Mouse (Mus musculus): ENCODE results near the gene Pde6g. TPM values are rescaled to one million over a fixed set of nuclear protein-coding genes. Genes with fewer than 3 reads are reported as not detected.

The Pde6g gene
- 0.23 TPM in 1 of 2 replicates, not detected in the other for polyA plus RNA-seq (2014; fragmentation: Nextera tagmentation; extraction: Ambion mirVana)

DNA sequence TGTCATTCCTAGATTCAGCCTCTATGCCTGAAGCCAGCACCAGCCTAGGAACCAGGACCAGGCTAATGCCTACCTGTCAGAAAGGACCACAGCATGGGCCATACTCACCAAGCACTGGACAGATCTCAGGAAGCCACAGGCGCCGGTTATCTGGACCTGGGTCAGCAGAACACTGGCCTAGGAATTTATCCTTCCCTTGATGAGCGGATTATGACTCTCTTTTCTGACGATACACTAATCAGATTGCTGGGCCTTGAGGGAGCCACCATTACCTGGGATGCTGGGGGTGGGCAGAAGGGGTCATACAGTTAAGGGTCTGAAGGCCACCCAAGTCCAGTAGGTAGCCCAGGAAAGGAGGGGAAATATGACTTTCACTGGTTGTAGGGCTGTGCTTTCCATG is at the start of gene Pde6g:
Gene Pde6g (minus strand): TSS at position 195 of the 400 bp plus-strand sequence.
- Histone ChIP-seq H3K36me3 (ENCODE audit: control insufficient read depth, insufficient read depth, low read length) (peaks cover 6% of the 10 kb centered on the region; the same call in 1 of the 2 replicates), H3K27ac (replicated peaks in 1 of 2; ENCODE audit: control insufficient read depth in 1 of 2, insufficient read depth in 1 of 2, low read depth in 2 of 2, low read length in 2 of 2) (no peak within 1 kb of the TSS), H3K9ac (ENCODE audit: low read length) (no peak within 1 kb of the TSS), H3K4me3 (ENCODE audit: control insufficient read depth in 1 of 2, insufficient read depth in 1 of 2, low read depth in 1 of 2, low read length in 2 of 2) (no peak within 1 kb of the TSS), H3K9me3 (ENCODE audit: control insufficient read depth, low read length) (no peaks in the 10 kb centered on the region), H3K4me1 (ENCODE audit: control insufficient read depth in 2 of 2, insufficient read depth in 2 of 2, low read length in 2 of 2) (peaks cover 4% of the 10 kb centered on the region in 2 experiments; a peak in 3 of 4 replicates), H3K27me3 (ENCODE audit: control insufficient read depth, insufficient read depth, low read length) (no peaks in the 10 kb centered on the region), H3K4me2 (ENCODE audit: low read length) (no peak within 1 kb of the TSS)
- ATAC-seq (ENCODE audit: insufficient number of reproducible peaks, insufficient read depth, low FRiP score, low read depth): no peak
- WGBS: 78% methylated on average over 4 of the region's 4 CpGs

DNA sequence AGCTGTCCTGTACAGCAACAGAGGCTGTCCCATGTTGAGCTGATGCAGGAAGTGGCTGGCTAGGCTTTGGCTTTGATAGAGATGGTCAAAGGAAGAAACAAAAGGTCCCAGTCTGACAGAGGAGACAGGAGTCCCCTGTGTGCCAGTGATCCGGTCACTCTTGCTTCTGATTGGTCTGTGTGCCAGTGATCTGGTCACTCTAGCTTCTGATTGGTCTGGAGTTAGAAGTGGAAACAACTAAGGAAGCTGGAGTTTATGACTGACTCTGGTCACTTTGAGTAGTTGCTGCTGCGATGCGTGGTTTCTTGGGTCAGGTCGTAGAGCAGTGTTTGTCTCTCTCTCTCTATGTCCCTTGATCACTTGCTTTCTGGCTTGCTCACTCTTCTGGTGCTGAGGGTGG is 48.4 kb upstream of the Pde6g start:
- no peak overlapping the region for H3K9ac ChIP-seq (ENCODE audit: low read length)
- WGBS: 81% methylated on average over 4 of the region's 4 CpGs

DNA sequence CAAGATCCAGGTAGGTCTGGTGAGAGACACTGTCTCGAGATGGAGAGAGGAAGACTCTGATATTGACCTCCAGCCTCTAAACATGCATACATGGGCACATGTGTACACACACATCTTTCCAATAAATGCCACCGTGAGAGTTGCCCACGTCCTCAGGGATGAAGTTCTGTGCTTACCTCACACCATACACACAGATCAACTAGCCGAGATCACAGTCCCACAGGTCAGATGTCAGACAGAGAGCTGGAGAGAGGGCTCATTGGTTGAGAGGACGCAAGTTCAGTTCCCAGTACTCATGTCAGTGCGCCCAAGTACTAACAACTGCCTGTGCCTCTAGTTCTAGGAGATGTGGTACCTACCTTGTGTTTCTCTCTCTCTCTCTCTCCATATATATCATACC is 47.7 kb upstream of the Pde6g start:
- no peak for ATAC-seq (ENCODE audit: insufficient number of reproducible peaks, insufficient read depth, low FRiP score, low read depth)

More for the DNA sequence above, 48.4 kb upstream of the Pde6g start:
- H3K9me3 ChIP-seq (ENCODE audit: control insufficient read depth, low read length): no peaks in the 10 kb centered on the region
- H3K4me3 ChIP-seq (ENCODE audit: control insufficient read depth in 1 of 2, insufficient read depth in 1 of 2, low read depth in 1 of 2, low read length in 2 of 2): no peak overlapping the region
- H3K4me2 ChIP-seq (ENCODE audit: low read length): no peak overlapping the region
- peaks cover 23% of the 10 kb centered on the region for H3K36me3 ChIP-seq (ENCODE audit: control insufficient read depth, insufficient read depth, low read length)
- ATAC-seq (ENCODE audit: insufficient number of reproducible peaks, insufficient read depth, low FRiP score, low read depth): no peak
- H3K4me1 ChIP-seq (ENCODE audit: control insufficient read depth in 2 of 2, insufficient read depth in 2 of 2, low read length in 2 of 2): peaks cover 0 to 7% of the 10 kb centered on the region in 2 experiments; a peak in 2 of 4 replicates
- no peaks in the 10 kb centered on the region for H3K27me3 ChIP-seq (ENCODE audit: control insufficient read depth, insufficient read depth, low read length)
- no peak overlapping the region for H3K27ac ChIP-seq (replicated peaks in 1 of 2; ENCODE audit: control insufficient read depth in 1 of 2, insufficient read depth in 1 of 2, low read depth in 2 of 2, low read length in 2 of 2)

DNA sequence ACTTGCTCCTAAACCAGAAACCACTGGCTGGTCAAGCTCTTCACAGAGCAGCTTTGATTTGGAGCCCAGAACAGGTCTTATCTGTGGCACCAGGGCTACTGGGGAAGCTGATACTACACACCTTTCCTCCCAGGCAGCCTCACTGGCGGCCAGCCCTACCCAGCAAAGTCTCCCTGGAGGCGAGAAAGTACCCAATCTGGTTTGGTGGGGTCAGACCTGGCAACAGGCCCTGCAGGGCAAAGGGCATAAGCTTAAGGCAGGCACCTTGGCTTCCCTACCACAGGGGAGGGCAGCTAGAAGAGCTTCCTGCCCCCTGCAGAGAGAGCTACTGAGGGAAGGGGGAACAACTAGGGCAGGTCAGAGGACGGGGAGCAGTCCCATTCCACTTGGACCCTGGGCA is 47.1 kb upstream of the Pde6g start:
- WGBS: 11% methylated on average over 3 of the region's 3 CpGs
- ATAC-seq (ENCODE audit: insufficient number of reproducible peaks, insufficient read depth, low FRiP score, low read depth): no peak
- Histone ChIP-seq H3K36me3 (ENCODE audit: control insufficient read depth, insufficient read depth, low read length) (peaks cover 37% of the 10 kb centered on the region), H3K27me3 (ENCODE audit: control insufficient read depth, insufficient read depth, low read length) (no peaks in the 10 kb centered on the region), H3K9me3 (ENCODE audit: control insufficient read depth, low read length) (no peaks in the 10 kb centered on the region), H3K9ac (ENCODE audit: low read length) (no peak overlapping the region), H3K27ac (replicated peaks in 1 of 2; ENCODE audit: control insufficient read depth in 1 of 2, insufficient read depth in 1 of 2, low read depth in 2 of 2, low read length in 2 of 2) (no peak overlapping the region), H3K4me2 (ENCODE audit: low read length) (no peak overlapping the region), H3K4me3 (ENCODE audit: control insufficient read depth in 1 of 2, insufficient read depth in 1 of 2, low read depth in 1 of 2, low read length in 2 of 2) (no peak overlapping the region), H3K4me1 (ENCODE audit: control insufficient read depth in 2 of 2, insufficient read depth in 2 of 2, low read length in 2 of 2) (peaks cover 0 to 7% of the 10 kb centered on the region in 2 experiments; a peak in 2 of 4 replicates)

More for the DNA sequence above, 47.7 kb upstream of the Pde6g start:
- Histone ChIP-seq H3K9ac (ENCODE audit: low read length) (no peak overlapping the region), H3K36me3 (ENCODE audit: control insufficient read depth, insufficient read depth, low read length) (peaks cover 30% of the 10 kb centered on the region), H3K4me1 (ENCODE audit: control insufficient read depth in 2 of 2, insufficient read depth in 2 of 2, low read length in 2 of 2) (peaks cover 0 to 7% of the 10 kb centered on the region in 2 experiments; a peak in 2 of 4 replicates), H3K9me3 (ENCODE audit: control insufficient read depth, low read length) (no peaks in the 10 kb centered on the region), H3K4me3 (ENCODE audit: control insufficient read depth in 1 of 2, insufficient read depth in 1 of 2, low read depth in 1 of 2, low read length in 2 of 2) (no peak overlapping the region), H3K27me3 (ENCODE audit: control insufficient read depth, insufficient read depth, low read length) (no peaks in the 10 kb centered on the region), H3K4me2 (ENCODE audit: low read length) (no peak overlapping the region), H3K27ac (replicated peaks in 1 of 2; ENCODE audit: control insufficient read depth in 1 of 2, insufficient read depth in 1 of 2, low read depth in 2 of 2, low read length in 2 of 2) (no peak overlapping the region)
- 63% methylated on average over 6 of the region's 6 CpGs for whole genome bisulfite sequencing

DNA sequence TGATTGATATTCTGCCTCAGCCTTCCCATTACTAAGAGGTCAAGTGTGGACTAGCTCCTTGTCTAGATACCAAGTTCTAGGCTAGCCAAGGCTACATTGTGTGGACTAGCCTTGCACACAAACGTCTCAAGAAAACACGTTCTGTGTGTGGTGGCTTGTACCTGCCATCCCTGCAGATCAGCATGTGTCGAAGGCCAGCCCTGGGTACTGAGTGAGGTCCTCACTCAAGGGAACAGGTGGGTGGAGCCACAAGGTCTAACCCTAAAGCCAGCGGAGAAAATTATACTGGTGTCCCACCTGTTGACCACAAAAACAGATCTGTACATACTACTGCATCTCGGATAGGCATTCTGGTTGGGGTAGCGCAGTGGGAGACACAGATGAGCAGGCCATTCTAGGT is 46.6 kb upstream of the Pde6g start:
- no peak for ATAC-seq (ENCODE audit: insufficient number of reproducible peaks, insufficient read depth, low FRiP score, low read depth)
- WGBS: 82% methylated on average over 6 of the region's 6 CpGs

GRCm38 (mm10) chr11:120498891-120499290 is 45.6 kb upstream of the Pde6g start:
- Histone ChIP-seq H3K27me3 (ENCODE audit: control insufficient read depth, insufficient read depth, low read length) (no peaks in the 10 kb centered on the region), H3K4me3 (ENCODE audit: control insufficient read depth in 1 of 2, insufficient read depth in 1 of 2, low read depth in 1 of 2, low read length in 2 of 2) (no peak overlapping the region), H3K9me3 (ENCODE audit: control insufficient read depth, low read length) (no peaks in the 10 kb centered on the region), H3K9ac (ENCODE audit: low read length) (no peak overlapping the region), H3K27ac (replicated peaks in 1 of 2; ENCODE audit: control insufficient read depth in 1 of 2, insufficient read depth in 1 of 2, low read depth in 2 of 2, low read length in 2 of 2) (no peak overlapping the region), H3K36me3 (ENCODE audit: control insufficient read depth, insufficient read depth, low read length) (peaks cover 47% of the 10 kb centered on the region), H3K4me1 (ENCODE audit: control insufficient read depth in 2 of 2, insufficient read depth in 2 of 2, low read length in 2 of 2) (peaks cover 0 to 7% of the 10 kb centered on the region in 2 experiments; a peak in 3 of 4 replicates), H3K4me2 (ENCODE audit: low read length) (no peak overlapping the region)
- ATAC-seq (ENCODE audit: insufficient number of reproducible peaks, insufficient read depth, low FRiP score, low read depth): no peak
- 82% methylated on average over 5 of the region's 5 CpGs for WGBS

More for the DNA sequence above, 46.6 kb upstream of the Pde6g start:
- Histone ChIP-seq H3K4me3 (ENCODE audit: control insufficient read depth in 1 of 2, insufficient read depth in 1 of 2, low read depth in 1 of 2, low read length in 2 of 2) (no peak overlapping the region), H3K27ac (replicated peaks in 1 of 2; ENCODE audit: control insufficient read depth in 1 of 2, insufficient read depth in 1 of 2, low read depth in 2 of 2, low read length in 2 of 2) (no peak overlapping the region), H3K27me3 (ENCODE audit: control insufficient read depth, insufficient read depth, low read length) (no peaks in the 10 kb centered on the region), H3K9ac (ENCODE audit: low read length) (no peak overlapping the region), H3K36me3 (ENCODE audit: control insufficient read depth, insufficient read depth, low read length) (peaks cover 41% of the 10 kb centered on the region), H3K4me2 (ENCODE audit: low read length) (no peak overlapping the region), H3K9me3 (ENCODE audit: control insufficient read depth, low read length) (no peaks in the 10 kb centered on the region), H3K4me1 (ENCODE audit: control insufficient read depth in 2 of 2, insufficient read depth in 2 of 2, low read length in 2 of 2) (peaks cover 0 to 7% of the 10 kb centered on the region in 2 experiments; a peak in 2 of 4 replicates)

- peaks cover 47% of the 10 kb centered on the region for H3K36me3 ChIP-seq (ENCODE audit: control insufficient read depth, insufficient read depth, low read length)
Measured at GRCm38 (mm10) chr11:120498226-120498625, 44.9 kb upstream of the Pde6g start.

DNA sequence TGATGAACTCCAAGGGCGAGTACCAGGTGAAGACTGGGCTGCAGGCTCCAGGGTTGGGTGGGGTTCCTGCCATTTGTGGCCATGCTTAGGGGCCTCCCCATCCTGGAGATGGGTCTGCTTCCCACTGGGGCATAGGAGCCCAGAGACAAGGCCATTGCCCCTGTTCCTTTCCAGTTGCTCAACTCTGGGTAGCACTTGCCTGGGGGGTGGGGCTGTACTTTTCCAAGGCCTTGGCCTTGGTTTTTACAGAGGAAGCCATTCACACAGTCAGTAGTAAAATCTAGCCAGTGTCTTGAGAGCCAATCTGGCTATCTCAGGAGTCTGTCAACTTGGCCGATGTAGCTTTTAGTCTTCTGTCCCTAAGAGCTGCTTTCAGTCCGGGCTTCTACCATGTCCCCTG is 44.1 kb upstream of the Pde6g start:
- peaks cover 47% of the 10 kb centered on the region for H3K36me3 ChIP-seq (ENCODE audit: control insufficient read depth, insufficient read depth, low read length)

More at GRCm38 (mm10) chr11:120498226-120498625, 44.9 kb upstream of the Pde6g start:
- Histone ChIP-seq H3K4me3 (ENCODE audit: control insufficient read depth in 1 of 2, insufficient read depth in 1 of 2, low read depth in 1 of 2, low read length in 2 of 2) (no peak overlapping the region), H3K27ac (replicated peaks in 1 of 2; ENCODE audit: control insufficient read depth in 1 of 2, insufficient read depth in 1 of 2, low read depth in 2 of 2, low read length in 2 of 2) (no peak overlapping the region), H3K4me2 (ENCODE audit: low read length) (no peak overlapping the region), H3K4me1 (ENCODE audit: control insufficient read depth in 2 of 2, insufficient read depth in 2 of 2, low read length in 2 of 2) (peaks cover 3 to 11% of the 10 kb centered on the region in 2 experiments), H3K27me3 (ENCODE audit: control insufficient read depth, insufficient read depth, low read length) (no peaks in the 10 kb centered on the region), H3K9ac (ENCODE audit: low read length) (no peak overlapping the region), H3K9me3 (ENCODE audit: control insufficient read depth, low read length) (no peaks in the 10 kb centered on the region)
- ATAC-seq (ENCODE audit: insufficient number of reproducible peaks, insufficient read depth, low FRiP score, low read depth): no peak
- 89% methylated on average over 12 of the region's 12 CpGs for WGBS

More for the DNA sequence above, 44.1 kb upstream of the Pde6g start:
- Histone ChIP-seq H3K27ac (replicated peaks in 1 of 2; ENCODE audit: control insufficient read depth in 1 of 2, insufficient read depth in 1 of 2, low read depth in 2 of 2, low read length in 2 of 2) (no peak overlapping the region), H3K9me3 (ENCODE audit: control insufficient read depth, low read length) (no peaks in the 10 kb centered on the region), H3K9ac (ENCODE audit: low read length) (no peak overlapping the region), H3K27me3 (ENCODE audit: control insufficient read depth, insufficient read depth, low read length) (no peaks in the 10 kb centered on the region), H3K4me3 (ENCODE audit: control insufficient read depth in 1 of 2, insufficient read depth in 1 of 2, low read depth in 1 of 2, low read length in 2 of 2) (no peak overlapping the region), H3K4me2 (ENCODE audit: low read length) (no peak overlapping the region), H3K4me1 (ENCODE audit: control insufficient read depth in 2 of 2, insufficient read depth in 2 of 2, low read length in 2 of 2) (peaks cover 6 to 17% of the 10 kb centered on the region in 2 experiments)
- no peak for ATAC-seq (ENCODE audit: insufficient number of reproducible peaks, insufficient read depth, low FRiP score, low read depth)
- WGBS: 89% methylated on average over 3 of the region's 3 CpGs

Data from heart, embryonic 14.5 days (tissue).